Mouse (Mus musculus) monocyte, adult 2 months (primary cell): ENCODE results near the gene Kif21a.

Source experiments
- DNase-seq, 2 experiments: peaks; one replicate each; pipeline ENCODE4 v3.0.0; 2022; ENCODE audit warnings: low spot score in 2 of 2, low read depth in 1 of 2

The Kif21a gene

GRCm38 (mm10) chr15:91049496-91050441 is at the start of gene Kif21a:
Kif21a (minus strand) TSS chr15:91049948.
- no peak for DNase-seq

DNA sequence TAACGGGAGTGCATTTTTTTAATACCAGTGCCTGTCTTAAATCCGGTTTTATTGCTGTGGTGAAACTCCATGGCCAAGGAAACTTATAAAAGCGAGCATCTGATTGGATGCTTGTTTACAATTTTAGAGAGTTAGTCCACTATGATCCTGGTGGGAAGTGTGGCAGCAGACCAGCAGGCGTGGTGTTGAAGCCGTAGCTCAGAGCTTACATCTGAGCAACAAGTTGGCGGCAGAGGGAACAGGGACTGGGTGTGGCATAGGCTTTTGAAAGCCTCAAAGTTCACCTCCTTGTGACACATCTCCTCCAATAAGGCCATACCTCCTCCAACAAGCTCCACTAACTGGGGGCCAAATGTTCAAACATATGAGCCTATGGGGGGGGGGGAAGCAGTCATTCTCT is 46.9 kb upstream of the Kif21a start:
- DNase-seq, result no peak

- DNase-seq, result no peak
These were observed 39.7 kb upstream of the Kif21a start for GRCm38 (mm10) chr15:91089427-91089826.

DNA sequence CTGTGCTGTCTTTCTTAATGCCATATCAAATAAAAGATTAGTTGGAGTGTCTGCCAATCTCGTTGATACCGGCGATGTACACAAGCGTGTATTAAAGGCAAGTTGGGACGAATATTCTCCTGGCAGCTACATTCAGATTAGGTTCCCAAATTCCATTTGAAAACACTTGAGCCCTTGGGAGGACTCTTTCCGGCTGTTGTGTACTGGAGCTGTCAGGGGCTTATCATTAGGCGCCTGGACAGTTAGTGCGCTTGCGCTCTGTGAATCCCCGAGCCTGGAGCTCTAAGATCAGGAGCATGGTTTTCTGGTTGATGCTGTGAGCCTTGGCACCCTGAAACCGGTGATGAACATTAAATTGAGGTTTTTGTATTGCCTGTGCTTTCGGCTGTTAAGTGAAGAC is 38.3 kb upstream of the Kif21a start:
- DNase-seq, result no peak

DNA sequence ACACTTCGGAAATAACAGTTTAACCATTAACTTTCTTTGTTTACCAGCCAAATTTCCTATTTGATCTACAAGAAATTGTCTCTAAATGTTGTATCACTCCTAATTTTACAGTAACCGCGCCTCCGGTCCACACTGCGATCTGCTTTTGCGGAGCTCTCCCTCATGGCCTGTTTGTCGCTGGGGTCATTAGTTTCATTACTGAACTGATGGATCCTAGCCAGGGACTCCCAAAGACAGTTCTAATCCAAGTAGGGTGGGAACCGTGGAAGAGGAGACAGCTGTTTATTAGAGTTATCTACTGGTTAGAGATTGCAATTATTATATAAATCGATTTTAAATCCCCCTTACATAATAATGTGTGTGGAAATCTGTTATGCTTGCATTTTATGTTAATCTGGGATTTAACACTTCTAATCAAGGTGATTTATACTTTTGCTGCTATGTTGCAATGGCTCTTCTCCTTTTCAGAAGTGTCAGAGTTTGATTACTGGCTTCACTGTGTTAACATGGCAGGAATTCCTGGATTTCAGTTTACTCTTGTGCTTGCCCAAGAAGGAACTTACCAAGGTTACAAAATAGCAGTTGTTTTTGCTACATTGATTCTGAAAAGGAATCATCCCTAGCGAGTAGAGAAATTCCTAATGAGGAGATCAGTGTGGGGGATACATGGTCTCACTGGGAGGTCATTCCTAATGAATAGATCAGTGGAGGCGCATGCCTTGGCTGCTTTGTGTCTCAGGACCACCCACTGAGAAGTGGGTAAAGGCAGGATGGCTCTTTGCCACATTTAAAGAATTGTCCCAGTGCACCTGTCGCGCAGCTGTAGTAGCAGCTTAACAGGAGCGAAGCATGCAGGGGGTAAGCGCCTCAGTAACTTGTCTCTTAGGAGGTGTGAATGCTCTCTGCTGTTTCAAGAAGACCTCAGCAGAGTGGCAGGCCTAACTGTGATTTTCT is 28.0 kb upstream of the Kif21a start:
- DNase-seq, result no peak

- DNase-seq, result no peak
These were observed 22.7 kb upstream of the Kif21a start for GRCm38 (mm10) chr15:91072440-91072839.

- DNase-seq, result no peak
These were observed 14.6 kb upstream of the Kif21a start for GRCm38 (mm10) chr15:91064310-91064826.

GRCm38 (mm10) chr15:91063845-91064244 is 14.1 kb upstream of the Kif21a start:
- DNase-seq, result no peak

DNA sequence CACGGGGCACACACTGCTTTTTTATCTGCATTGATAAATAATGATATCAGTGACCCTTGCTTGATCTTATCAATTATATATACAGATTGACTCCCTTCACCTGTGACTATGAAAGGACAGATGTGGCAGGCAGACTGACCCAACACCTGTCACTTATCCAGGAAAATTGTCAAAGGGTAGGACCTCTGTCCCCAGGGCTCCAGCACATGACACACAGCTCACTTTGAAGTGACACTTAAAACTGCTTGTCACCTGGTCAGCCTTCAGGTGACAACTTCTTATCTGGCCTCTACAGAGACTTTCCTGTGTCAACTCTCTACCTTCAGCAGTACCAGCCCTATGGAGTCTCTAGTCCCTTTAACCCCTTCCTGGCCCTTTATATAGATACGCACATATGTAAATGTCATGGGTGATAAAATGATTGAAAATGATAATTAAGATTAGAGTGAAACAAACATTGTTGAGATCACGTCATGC is 7.2 kb upstream of the Kif21a start:
- no peak for DNase-seq

DNA sequence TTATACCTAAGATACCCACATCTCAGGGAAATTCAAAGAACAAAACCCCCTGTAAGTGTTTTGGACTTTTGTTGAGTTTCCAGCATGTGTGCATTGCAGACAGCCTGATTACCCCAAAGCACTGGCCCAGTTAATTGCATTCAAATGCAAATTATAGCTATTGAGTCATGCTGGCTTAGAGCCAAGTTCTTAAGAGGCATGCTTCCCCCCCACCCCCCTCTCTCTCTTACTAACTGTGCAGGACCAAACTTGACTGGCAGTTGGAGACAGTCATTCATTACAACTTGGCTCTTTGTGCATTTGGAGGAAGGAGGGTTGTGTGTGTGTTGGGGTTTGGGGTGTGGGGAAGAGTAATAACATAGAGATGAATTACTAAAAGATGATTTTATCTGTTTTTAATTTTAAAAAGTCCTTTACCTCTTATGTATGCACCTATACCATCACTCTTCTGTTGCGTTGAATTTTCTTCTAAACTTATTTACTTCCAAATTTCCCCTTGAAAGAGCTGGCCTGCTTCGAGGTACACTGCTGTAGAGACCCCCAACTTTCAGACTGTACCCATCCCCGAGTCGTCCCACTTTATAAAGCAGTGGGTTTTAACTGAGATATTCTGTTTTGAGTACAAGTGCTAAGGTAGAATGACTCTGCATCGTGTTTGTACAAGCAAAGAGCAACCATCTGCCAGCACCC is 6.6 kb upstream of the Kif21a start:
- DNase-seq, result no peak

DNA sequence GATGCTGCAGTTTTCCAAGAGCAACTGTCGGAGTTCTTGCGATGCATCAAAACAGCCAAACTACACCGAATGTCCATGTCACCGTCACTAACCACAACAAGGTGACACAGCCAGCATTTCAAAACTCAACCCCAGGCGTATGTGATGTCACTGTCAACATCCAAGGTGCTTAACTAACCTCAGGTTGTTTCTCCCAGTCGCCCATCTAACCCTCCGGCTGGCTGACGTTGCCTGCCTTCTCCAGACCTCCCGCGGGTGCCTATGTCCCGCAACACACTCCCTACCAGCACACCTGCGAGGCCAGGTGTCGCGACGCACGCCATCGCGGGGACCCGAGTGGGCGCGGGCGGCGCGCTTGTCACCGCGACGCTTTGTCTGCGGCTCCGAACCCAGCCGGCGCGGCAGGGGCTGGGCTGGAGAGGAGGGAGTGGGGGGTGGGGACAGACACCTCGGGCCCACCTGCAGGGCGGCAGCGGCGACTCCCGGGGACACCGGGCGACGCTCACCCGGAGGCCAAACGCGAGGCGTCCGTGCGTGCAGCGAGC is 725 bp downstream of the Kif21a start:
- no peak for DNase-seq

DNA sequence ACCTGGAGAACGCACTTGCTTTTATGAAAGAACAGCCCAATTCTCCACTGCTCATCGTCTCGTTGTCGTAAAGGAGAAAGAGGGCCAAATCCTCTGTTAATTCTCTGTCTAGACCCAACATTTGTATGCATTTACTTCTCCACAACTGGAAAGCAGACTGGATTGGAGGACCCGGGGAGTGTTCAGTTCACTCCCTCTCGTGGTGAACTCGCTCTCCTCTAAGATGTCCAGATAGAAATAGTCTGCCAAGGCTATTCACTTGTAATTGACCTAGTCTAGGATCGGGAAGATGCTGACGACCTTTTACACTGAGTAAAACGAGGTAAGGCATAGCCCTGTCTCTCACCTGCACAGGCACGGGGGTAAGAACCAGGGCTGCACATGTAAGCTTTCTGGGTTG is 2.1 kb downstream of the Kif21a start:
- DNase-seq, result no peak

- DNase-seq, result no peak
These were observed 3.2 kb downstream of the Kif21a start for GRCm38 (mm10) chr15:91046506-91046905.

GRCm38 (mm10) chr15:91043263-91043662 is 6.5 kb downstream of the Kif21a start:
- no peak for DNase-seq

DNA sequence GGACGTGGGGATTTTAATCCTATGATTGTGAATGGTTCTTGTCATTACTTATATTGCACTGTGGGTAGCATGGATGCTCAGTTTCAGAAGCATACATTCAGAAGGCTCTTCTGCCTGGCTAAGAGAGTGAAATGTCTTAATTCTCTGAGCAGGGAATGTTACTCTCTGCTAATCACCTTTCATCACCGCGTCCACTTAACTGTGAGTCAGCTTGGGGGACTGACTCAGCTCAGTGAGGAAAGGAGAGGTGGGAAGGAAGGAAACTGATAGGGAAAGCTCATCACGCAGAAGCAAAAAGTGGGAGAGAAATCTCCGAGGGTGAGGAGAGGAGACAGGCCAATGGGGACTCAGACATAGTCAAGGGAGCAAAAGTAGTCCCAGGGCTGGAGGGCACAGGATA is 10.9 kb downstream of the Kif21a start:
- no peak for DNase-seq

DNA sequence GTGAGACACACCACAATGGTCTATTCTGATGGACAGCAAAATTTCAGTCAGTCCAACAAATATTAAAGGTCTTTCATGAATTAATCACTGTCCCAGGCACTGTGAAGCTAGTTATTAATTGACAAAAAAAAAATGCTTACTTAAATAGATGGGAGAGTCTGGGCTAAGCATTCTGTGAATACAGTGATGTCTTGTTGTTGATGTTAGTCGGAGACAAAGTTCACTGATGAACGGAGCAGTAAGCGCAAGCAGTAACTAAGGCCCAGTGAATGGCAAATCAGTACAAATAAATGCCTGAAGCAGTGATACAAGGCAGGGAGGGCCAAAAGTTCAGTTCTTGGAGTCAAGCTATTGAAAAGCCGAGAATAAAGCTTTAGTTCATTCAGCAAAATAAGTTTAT is 15.7 kb downstream of the Kif21a start:
- DNase-seq, result no peak

GRCm38 (mm10) chr15:91033529-91033928 is 16.2 kb downstream of the Kif21a start:
- no peak for DNase-seq

DNA sequence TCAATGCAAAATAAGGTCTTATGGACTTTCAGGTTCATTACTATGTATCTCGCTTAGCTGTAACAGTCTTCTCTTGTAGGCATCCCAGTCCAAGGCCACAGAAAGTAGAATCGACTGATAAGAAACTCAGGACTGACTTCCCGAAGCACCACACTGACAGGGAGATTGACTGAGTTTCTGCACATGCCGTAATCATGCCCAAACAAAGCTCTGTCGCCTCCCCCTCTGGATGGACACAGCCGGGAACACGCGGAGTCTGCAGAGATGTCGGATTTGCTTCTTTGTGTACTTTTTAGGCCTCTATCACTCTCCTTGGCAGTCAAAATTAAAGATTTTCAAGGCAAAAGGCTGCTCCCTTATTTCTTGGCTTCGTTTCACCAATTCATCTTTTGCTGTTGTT is 20.8 kb downstream of the Kif21a start:
- no peak for DNase-seq

DNA sequence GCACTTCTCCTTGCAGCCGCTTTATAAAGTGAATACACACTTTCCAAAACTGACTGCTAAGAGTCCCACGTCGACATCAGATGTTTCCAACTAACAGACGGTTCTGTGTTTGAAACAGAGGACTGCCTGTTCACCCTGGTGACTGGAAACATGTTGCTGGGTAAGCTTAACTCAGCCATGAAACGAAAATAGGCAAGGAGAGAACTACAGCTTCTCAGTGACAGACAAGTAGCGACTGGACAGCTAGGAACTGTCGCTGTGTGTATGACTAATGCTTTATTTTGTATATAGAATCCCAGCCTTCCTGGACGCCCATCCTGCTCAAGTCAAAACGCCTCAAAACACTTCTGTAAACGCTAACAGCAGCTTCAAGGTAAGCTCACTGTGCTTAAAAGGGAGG is 21.3 kb downstream of the Kif21a start:
- DNase-seq, result no peak

DNA sequence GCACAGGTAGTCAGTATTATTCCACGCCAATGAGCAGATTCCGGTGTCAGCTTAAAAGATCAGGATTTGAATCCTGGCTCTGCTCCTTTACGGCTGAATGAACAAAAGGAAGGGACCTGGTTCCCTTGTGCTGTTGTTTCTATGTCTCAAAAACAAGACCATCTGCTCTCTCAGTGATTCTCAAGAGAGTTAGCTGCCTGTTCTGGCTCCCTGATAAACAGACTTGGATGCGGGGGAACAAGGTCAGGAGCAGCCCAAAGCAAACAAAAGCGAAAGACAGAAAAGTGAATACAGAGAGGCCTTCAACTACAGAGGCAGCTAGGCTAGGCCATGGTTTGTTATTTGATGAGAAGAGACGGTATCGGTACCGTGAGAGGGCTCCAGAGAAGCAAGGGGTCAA is 27.5 kb downstream of the Kif21a start:
- no peak for DNase-seq

- no peak for DNase-seq
These were observed 30.9 kb downstream of the Kif21a start for GRCm38 (mm10) chr15:91018861-91019187.
